Mouse (Mus musculus) lung, adult 18-20 months (tissue): ENCODE measurements around the gene Atp13a4.
A peak's percentile ranks its signal among the peaks of the same experiment; 100 is the strongest.

ENCODE experiments used
- DNase-seq, 2 experiments: peaks; one replicate each; pipeline ENCODE4 v3.0.0; 2022; ENCODE audit warnings: mixed read lengths in 2 of 2

Atp13a4 gene

GRCm38 (mm10) chr16:29544829-29545228 lies at the start of gene Atp13a4:
TSS of gene Atp13a4 (minus strand) at chr16:29544864.
- DNase-seq = no peak

- DNase-seq = no peak
Observed at GRCm38 (mm10) chr16:29592171-29592570, 47.5 kb upstream of the Atp13a4 start.

DNA sequence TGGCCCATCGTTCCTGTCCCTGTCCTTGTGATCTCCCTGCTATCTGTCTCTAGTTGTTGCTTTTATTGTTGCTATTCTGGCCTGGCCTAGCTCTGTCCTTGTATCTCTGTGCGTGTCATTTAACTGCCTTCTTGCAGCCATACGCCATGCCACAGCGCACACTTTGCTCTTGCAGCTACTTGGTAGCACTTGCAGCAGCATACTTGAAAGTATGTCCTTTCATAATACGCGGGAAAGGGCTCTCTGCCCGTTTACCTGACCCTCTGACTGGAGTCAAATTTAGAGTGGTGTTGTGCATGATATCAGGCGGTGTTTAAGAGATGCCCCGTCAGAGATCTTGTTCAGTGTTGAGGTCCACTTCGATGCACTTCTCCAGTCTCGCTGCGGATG lies 35.1 kb upstream of the Atp13a4 start:
- no peak for DNase-seq

DNA sequence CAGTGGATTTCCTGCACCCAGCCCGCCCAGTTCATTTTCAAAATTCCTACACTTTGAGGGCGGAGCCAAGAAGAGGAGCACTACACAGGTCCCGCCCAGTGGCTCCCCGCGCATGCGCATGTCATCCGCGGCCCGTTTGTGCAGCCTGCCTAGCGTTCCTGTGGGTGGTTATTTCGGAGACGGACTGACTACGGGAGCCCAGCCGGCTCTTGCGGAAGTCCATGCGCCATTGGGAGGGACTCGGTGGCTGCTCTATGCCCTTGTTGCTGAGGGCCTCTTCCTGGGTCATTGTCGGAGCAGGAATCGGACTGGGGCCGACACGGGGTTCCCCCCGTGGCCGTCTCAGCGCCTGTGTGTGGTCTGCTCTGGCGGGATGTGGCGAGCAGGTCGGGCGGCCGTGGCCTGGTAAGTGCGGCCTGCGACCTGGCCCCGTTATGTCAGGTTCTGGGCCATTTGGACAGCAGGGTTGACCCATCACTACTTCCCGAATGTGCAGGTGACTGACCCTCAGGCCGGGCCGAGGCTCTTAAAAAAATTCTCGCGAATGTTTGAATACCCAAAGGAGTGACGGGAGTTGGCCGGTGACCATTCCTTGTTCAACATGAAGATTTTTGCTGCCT lies 34.6 kb upstream of the Atp13a4 start, which contains the start of gene Opa1:
TSS of gene Opa1 (plus strand) at position 168 of the 620 bp plus-strand sequence.
- peak; percentile 96 to 97 for DNase-seq

DNA sequence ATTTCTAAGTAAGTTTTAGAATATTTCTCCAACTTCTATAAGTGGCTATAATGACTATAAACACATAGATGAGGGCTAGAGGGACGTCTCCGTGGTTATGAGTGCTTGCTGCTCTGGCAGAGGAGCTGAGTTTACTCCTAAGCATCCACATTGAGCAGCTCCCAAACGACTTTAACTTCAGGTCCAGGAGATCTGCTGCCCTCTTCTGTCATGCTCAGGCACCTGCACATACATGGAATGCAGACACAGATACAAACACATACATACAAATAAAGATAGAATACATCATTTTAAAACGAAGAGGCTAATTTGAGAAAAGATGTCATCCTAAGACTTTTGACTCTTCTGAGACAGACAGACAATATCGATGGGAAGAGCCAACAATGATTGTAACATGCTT lies 31.0 kb upstream of the Atp13a4 start:
- DNase-seq = no peak

GRCm38 (mm10) chr16:29574013-29574412 lies 29.3 kb upstream of the Atp13a4 start:
- DNase-seq = no peak

GRCm38 (mm10) chr16:29560869-29561268 lies 16.2 kb upstream of the Atp13a4 start:
- DNase-seq = peak in 1 of 2 experiments; percentile 44

DNA sequence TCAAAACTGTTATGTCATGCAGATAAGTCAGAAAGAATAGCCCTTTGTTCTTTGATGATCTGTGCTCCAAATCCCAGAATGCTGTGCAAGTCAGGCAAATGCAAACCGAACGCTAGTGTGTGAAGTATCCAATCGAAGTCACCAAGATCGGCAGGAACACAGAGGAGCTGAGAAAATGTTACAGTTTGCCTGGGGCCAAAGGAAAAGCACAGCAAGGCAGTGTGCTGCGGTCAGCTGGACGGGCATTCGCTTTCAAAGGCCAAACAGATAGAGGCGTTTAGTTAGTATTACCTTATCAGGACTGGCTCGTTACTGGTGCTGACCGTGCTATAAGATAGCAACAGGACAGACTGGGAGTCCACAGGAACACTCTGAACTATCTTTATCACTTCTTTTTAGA lies 15.8 kb upstream of the Atp13a4 start:
- DNase-seq = no peak

DNA sequence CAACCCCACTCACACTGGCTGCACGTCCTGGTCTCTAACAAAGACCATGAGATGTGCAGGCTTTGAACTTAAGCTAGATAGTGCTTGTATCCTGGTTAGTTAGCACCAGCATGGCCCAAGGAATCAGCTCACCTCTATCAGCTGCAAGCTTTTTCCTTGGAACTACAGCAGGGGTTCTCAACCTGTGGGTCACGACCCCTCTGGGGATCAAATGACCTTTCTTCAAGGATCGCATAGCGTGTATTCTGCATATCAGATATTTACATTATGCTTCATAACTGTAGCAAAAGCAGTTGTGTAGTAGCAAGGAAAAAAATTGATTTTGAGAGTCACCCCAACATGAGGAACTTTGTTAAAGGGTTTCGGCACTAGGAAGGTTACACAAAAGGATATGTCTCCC lies 15.0 kb upstream of the Atp13a4 start:
- DNase-seq = no peak

DNA sequence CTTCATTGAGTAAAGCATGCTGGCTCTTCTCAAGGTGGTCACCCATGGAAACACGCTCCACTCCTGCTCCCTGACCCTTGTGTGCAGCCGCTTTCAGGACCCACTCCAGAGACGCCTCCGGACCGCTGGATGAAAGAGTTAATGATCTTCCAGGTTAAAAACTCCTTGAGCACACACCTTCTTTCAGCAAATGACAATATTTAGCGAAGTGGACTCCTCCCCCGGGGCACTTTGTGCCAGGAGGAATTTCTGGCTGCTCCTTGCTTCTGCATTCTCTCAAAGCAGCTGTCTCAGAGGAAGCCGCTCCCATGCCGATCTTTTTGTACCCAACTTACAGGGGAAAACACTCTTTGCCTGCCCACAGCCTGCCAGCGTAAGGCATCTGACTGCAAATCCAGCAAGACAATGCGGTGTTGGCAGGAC lies 3.4 kb downstream of the Atp13a4 start:
- peak; percentile 22 to 34 for DNase-seq

GRCm38 (mm10) chr16:29539906-29540305 lies 4.8 kb downstream of the Atp13a4 start:
- no peak for DNase-seq

- DNase-seq = no peak
Observed at GRCm38 (mm10) chr16:29536411-29537204, 8.1 kb downstream of the Atp13a4 start.

DNA sequence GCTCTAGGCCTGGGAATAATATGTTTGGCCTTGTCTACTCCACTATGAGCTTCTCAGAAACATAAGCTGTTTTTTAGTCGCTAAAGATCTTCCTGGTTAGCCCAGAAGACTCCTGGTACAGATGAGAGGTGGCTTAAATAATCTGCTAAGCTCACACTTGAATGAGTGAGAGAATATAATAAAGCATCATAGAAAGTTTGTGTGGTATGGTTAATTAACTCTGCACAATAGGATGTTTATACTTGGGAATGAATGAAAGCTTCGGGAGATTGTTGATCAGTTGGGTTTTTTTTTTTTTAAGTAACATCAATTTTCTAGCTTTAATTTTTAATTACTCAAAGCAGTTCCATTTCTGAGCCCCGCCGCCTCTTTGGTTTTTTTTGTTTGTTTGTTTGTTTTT lies 8.8 kb downstream of the Atp13a4 start:
- no peak for DNase-seq

DNA sequence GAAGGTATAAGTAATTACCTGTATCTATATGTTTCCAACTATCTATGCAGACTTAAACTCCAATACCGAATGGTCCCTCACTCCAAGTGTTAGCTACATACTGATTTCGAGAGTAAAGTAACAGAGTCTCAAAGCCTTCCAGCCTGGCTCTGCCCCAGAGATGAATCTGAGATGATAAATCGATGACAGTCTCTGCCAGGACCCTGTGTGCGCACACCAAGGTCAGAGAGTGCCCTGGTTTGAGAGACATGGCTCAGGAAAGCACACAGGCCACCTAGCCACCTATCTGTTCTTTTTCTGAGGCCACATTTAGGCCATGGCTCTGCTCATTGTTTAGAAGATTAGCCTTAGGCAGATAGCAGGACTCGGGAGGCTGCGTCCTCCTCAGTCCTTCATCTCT lies 11.0 kb downstream of the Atp13a4 start:
- DNase-seq = no peak

GRCm38 (mm10) chr16:29527085-29527484 lies 17.6 kb downstream of the Atp13a4 start:
- DNase-seq = peak; percentile 56

DNA sequence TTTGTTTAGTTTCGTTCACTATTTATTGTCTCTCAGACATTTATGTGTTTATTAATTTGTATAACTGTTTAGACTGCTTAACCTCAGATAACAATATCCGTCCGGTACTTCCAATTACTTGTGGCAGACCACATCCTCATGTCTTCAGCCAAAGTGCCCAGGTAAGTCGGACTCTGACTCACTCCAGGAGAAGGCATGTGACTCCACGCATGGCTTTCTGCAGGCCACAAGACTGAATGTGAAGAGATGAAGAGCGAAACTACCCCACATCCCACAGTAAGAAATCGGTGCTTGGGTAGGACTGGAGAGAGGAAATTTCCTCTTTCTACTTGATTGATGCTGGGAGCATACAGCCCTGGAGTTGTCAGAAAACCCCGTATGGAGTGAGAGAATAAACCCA lies 18.1 kb downstream of the Atp13a4 start:
- no peak for DNase-seq

DNA sequence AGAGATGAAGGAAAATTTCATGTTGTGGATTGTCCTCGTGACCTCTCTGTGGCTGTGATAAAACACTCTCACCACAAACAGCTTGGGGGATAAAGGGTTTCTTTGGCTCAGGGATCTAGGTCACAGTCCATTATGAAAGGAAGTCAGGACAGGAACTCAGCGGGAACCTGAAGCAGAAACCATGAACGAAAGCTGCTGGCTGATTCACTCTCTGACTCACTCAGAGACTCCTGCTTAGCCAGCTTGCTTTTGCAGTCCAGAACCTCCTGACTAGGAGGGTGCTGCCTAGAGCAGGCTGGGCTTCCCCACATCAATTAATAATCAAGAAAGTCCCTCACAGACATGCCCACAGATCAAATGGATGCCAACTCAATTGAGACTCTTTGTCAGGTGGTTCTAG lies 32.2 kb downstream of the Atp13a4 start:
- DNase-seq = no peak

- no peak for DNase-seq
Observed at GRCm38 (mm10) chr16:29510743-29511142, 33.9 kb downstream of the Atp13a4 start.

- DNase-seq = no peak
Observed at GRCm38 (mm10) chr16:29509881-29510280, 34.8 kb downstream of the Atp13a4 start.

DNA sequence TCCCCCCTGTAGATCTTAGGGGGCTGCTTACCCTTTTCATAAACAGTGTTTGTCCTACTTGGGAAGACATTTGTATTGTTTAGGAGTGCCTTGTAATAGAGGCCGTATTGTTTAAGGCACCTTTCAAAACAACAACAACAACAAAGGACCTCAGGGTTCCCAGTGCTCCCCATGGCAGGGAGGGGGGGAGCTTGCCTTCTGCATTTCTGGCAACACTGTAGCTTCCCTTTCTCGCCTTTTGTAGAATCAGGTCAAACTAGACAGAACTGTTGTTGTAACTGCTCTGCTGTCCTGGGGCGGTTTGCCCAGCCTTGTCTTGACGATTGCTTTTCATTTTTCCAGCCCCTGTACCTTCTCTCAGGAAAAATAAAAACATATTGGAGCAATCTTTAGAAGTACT lies 40.0 kb downstream of the Atp13a4 start:
- DNase-seq = no peak

DNA sequence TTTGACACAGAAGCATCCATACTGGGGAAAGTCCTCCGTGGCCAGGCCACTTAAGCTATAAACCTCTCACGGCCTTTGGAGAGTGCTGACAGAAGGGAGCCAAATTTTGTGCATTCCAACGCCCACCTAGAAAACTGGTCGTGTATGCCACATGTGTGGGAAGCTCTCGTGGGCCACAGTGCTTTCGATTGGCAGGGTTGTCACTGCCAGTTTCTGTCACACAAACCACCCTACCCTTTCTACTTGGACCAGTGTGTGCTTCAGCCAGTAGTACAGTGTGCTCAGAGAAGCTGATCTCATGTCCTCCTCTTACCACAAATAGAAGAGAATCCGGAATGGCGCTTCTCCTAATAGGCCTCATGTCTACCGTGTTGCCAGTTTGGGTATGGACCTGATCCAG lies 40.5 kb downstream of the Atp13a4 start:
- no peak for DNase-seq

DNA sequence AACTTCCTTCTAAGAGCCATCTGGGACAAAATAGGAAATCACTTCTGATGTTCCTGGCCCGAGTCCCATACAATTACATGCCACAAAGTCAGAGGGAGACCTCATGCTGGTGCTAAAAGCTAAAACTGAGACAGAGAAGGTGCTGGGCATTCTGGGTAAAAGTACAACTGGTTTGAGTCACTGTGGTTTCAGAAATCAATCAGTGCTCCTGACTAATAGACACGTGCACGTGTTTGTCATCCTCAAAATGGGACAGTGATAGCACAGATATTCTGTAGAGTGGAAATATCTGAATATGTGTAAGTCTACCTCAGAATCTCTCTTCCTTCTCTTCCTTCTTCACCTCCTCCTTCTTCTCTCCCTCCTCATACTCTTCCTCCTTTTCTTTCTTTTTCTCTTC lies 53.6 kb downstream of the Atp13a4 start:
- DNase-seq = no peak

- no peak for DNase-seq
Observed at GRCm38 (mm10) chr16:29481439-29481838, 63.2 kb downstream of the Atp13a4 start.

GRCm38 (mm10) chr16:29480396-29480795 lies 64.3 kb downstream of the Atp13a4 start:
- peak; percentile 46 to 60 for DNase-seq
